Mouse (Mus musculus) embryonic facial prominence, embryonic 13.5 days (tissue): ENCODE data around the gene Gm49384. TPM values are rescaled to one million over a fixed set of nuclear protein-coding genes. Genes with fewer than 3 reads are reported as not detected.

ENCODE experiments used
- ATAC-seq: fragments of 200-750 bp; cut with Nextera tagmentation; 2 replicates; pipeline ENCODE4 v1.8.0; 2017; ENCODE audit warnings: low read depth; ENCODE audit not compliant: insufficient number of reproducible peaks, insufficient read depth, low FRiP score, low TSS enrichment
- H3K27ac ChIP-seq: fragments of 300-500 bp; sonication (generic); 2 replicates; pipeline ENCODE4 v1.5.1; 2015; ENCODE audit warnings: moderate library complexity, mild to moderate bottlenecking, inconsistent platforms
- H3K27me3 ChIP-seq: fragments of 300-500 bp; sonication (generic); 2 replicates; pipeline ENCODE4 v1.6.1; 2015; ENCODE audit warnings: mild to moderate bottlenecking, inconsistent platforms
- H3K36me3 ChIP-seq: fragments of 300-500 bp; sonication (generic); 2 replicates; pipeline ENCODE4 v1.6.1; 2015; ENCODE audit warnings: mild to moderate bottlenecking, inconsistent platforms
- H3K4me1 ChIP-seq: fragments of 300-500 bp; sonication (generic); 2 replicates; pipeline ENCODE4 v1.6.1; 2015; ENCODE audit warnings: inconsistent platforms
- H3K4me2 ChIP-seq: fragments of 300-500 bp; sonication (generic); 2 replicates; pipeline ENCODE4 v1.6.1; 2015; ENCODE audit warnings: moderate library complexity, mild to moderate bottlenecking, inconsistent platforms
- H3K4me3 ChIP-seq: fragments of 300-500 bp; sonication (generic); 2 replicates; pipeline ENCODE4 v1.5.1; 2015; ENCODE audit warnings: mild to moderate bottlenecking, inconsistent platforms
- H3K9ac ChIP-seq: fragments of 300-500 bp; sonication (generic); 2 replicates; pipeline ENCODE4 v1.6.1; 2015; ENCODE audit warnings: mild to moderate bottlenecking, inconsistent platforms
- H3K9me3 ChIP-seq: fragments of 300-500 bp; sonication (generic); 2 replicates; pipeline ENCODE4 v1.6.1; 2016; ENCODE audit warnings: inconsistent platforms
- WGBS: fragments of 180-500 bp; shearing (Covaris S2); methylation state at CpG from one replicate; pipeline ENCODE4 v1.1.7; 2015; ENCODE audit warnings: mixed read lengths; 5-methylcytosine and 5-hydroxymethylcytosine counted together
- polyA plus RNA-seq: library from polyadenylated mRNA; unstranded; fragments of >200 nt; fragmentation: Nextera tagmentation; extraction: Ambion mirVana; gene quantifications from 2 replicates; pipeline ENCODE4 v1.2.1, GENCODE M21; 2015

Gm49384 gene
- polyA plus RNA-seq, 1 experiment from 2014 or later, result 33.9 TPM

- H3K9ac ChIP-seq, result peak overlapping the region; percentile 32; the same call in 1 of the 2 replicates
- no peaks in the 10 kb centered on the region for H3K9me3 ChIP-seq
- H3K4me2 ChIP-seq, result no peak overlapping the region
- no peaks in the 10 kb centered on the region for H3K4me1 ChIP-seq
- no peak overlapping the region for H3K27ac ChIP-seq
- ATAC-seq, result no peak
- H3K4me3 ChIP-seq, result no peak overlapping the region
- WGBS, result 91% methylated on average over 19 of the region's 19 CpGs
- H3K36me3 ChIP-seq, result peaks cover 76% of the 10 kb centered on the region
- no peaks in the 10 kb centered on the region for H3K27me3 ChIP-seq
Observed at GRCm38 (mm10) chr12:69220613-69221277, 16.7 kb upstream of the Gm49384 start.

- no peaks in the 10 kb centered on the region for H3K9me3 ChIP-seq
- no peak overlapping the region for H3K4me3 ChIP-seq
- H3K36me3 ChIP-seq, result peaks cover 85% of the 10 kb centered on the region
- H3K4me2 ChIP-seq, result no peak overlapping the region
- no peak overlapping the region for H3K9ac ChIP-seq
- WGBS, result 95% methylated on average over 7 of the region's 7 CpGs
- H3K27ac ChIP-seq, result no peak overlapping the region
- no peaks in the 10 kb centered on the region for H3K4me1 ChIP-seq
- no peaks in the 10 kb centered on the region for H3K27me3 ChIP-seq
- no peak for ATAC-seq
Observed at GRCm38 (mm10) chr12:69216587-69216986, 12.5 kb upstream of the Gm49384 start.

GRCm38 (mm10) chr12:69215000-69215785 is 11.1 kb upstream of the Gm49384 start:
- Histone ChIP-seq H3K27ac (no peak overlapping the region), H3K4me3 (no peak overlapping the region), H3K9ac (no peak overlapping the region), H3K4me2 (no peak overlapping the region), H3K9me3 (no peaks in the 10 kb centered on the region), H3K27me3 (no peaks in the 10 kb centered on the region), H3K36me3 (peaks cover 78% of the 10 kb centered on the region), H3K4me1 (no peaks in the 10 kb centered on the region)
- 87% methylated on average over 3 of the region's 3 CpGs for WGBS
- ATAC-seq, result no peak

- Histone ChIP-seq H3K9me3 (no peaks in the 10 kb centered on the region), H3K27ac (no peak overlapping the region; the same call in 1 of the 2 replicates), H3K4me3 (no peak overlapping the region), H3K4me2 (no peak overlapping the region), H3K9ac (no peak overlapping the region), H3K27me3 (no peaks in the 10 kb centered on the region), H3K4me1 (no peaks in the 10 kb centered on the region), H3K36me3 (peaks cover 79% of the 10 kb centered on the region)
- no peak for ATAC-seq
- WGBS, result 94% methylated on average over 7 of the region's 7 CpGs
Observed at GRCm38 (mm10) chr12:69214393-69214792, 10.3 kb upstream of the Gm49384 start.

GRCm38 (mm10) chr12:69213186-69213777 is 9.2 kb upstream of the Gm49384 start:
- ATAC-seq, result no peak
- 93% methylated on average over 13 of the region's 13 CpGs for whole genome bisulfite sequencing

GRCm38 (mm10) chr12:69211057-69211456 is 7.0 kb upstream of the Gm49384 start:
- H3K4me3 ChIP-seq, result no peak overlapping the region
- peaks cover 76% of the 10 kb centered on the region for H3K36me3 ChIP-seq
- no peak overlapping the region for H3K9ac ChIP-seq
- ATAC-seq, result no peak
- H3K27me3 ChIP-seq, result no peaks in the 10 kb centered on the region
- H3K4me1 ChIP-seq, result no peaks in the 10 kb centered on the region
- H3K4me2 ChIP-seq, result no peak overlapping the region
- no peaks in the 10 kb centered on the region for H3K9me3 ChIP-seq
- no peak overlapping the region for H3K27ac ChIP-seq
- 80% methylated on average over 5 of the region's 5 CpGs for WGBS

More at GRCm38 (mm10) chr12:69213186-69213777, 9.2 kb upstream of the Gm49384 start:
- Histone ChIP-seq H3K27ac (no peak overlapping the region), H3K9ac (no peak overlapping the region), H3K4me1 (no peaks in the 10 kb centered on the region), H3K27me3 (no peaks in the 10 kb centered on the region), H3K9me3 (no peaks in the 10 kb centered on the region), H3K4me3 (no peak overlapping the region), H3K36me3 (peaks cover 77% of the 10 kb centered on the region), H3K4me2 (no peak overlapping the region)

- H3K27me3 ChIP-seq, result no peaks in the 10 kb centered on the region
- H3K27ac ChIP-seq, result peak overlapping the region; percentile 55
- H3K4me2 ChIP-seq, result no peak overlapping the region
- ATAC-seq, result peak; percentile 68
- H3K9ac ChIP-seq, result no peak overlapping the region
- no peaks in the 10 kb centered on the region for H3K9me3 ChIP-seq
- H3K4me3 ChIP-seq, result no peak overlapping the region
- WGBS, result 83% methylated on average over 18 of the region's 18 CpGs
- H3K4me1 ChIP-seq, result no peaks in the 10 kb centered on the region
- peaks cover 71% of the 10 kb centered on the region for H3K36me3 ChIP-seq
Observed at GRCm38 (mm10) chr12:69210056-69210979, 6.3 kb upstream of the Gm49384 start.

GRCm38 (mm10) chr12:69208520-69208919 is 4.5 kb upstream of the Gm49384 start:
- WGBS, result 88% methylated on average over 2 of the region's 2 CpGs
- Histone ChIP-seq H3K9ac (no peak overlapping the region), H3K27ac (no peak overlapping the region), H3K27me3 (no peaks in the 10 kb centered on the region), H3K4me1 (no peaks in the 10 kb centered on the region), H3K9me3 (no peaks in the 10 kb centered on the region), H3K36me3 (peaks cover 62% of the 10 kb centered on the region), H3K4me2 (no peak overlapping the region), H3K4me3 (no peak overlapping the region)
- no peak for ATAC-seq

GRCm38 (mm10) chr12:69207926-69208325 is 3.9 kb upstream of the Gm49384 start:
- Histone ChIP-seq H3K27ac (no peak overlapping the region), H3K36me3 (peaks cover 61% of the 10 kb centered on the region), H3K4me3 (no peak overlapping the region), H3K9ac (no peak overlapping the region), H3K4me1 (no peaks in the 10 kb centered on the region), H3K9me3 (no peaks in the 10 kb centered on the region), H3K4me2 (no peak overlapping the region), H3K27me3 (no peaks in the 10 kb centered on the region)
- no peak for ATAC-seq
- whole genome bisulfite sequencing, result 95% methylated on average over 7 of the region's 7 CpGs

GRCm38 (mm10) chr12:69207396-69207795 is 3.3 kb upstream of the Gm49384 start:
- Histone ChIP-seq H3K27ac (no peak overlapping the region), H3K4me1 (no peaks in the 10 kb centered on the region), H3K9me3 (no peaks in the 10 kb centered on the region), H3K27me3 (no peaks in the 10 kb centered on the region), H3K36me3 (peaks cover 61% of the 10 kb centered on the region), H3K4me2 (no peak overlapping the region), H3K9ac (no peak overlapping the region), H3K4me3 (no peak overlapping the region)
- ATAC-seq, result no peak
- 95% methylated on average over 8 of the region's 8 CpGs for WGBS

GRCm38 (mm10) chr12:69198985-69199384 is 5.1 kb downstream of the Gm49384 start:
- no peaks in the 10 kb centered on the region for H3K9me3 ChIP-seq
- H3K4me2 ChIP-seq, result peak overlapping the region; percentile 95
- peaks cover 22% of the 10 kb centered on the region for H3K4me1 ChIP-seq
- H3K36me3 ChIP-seq, result peaks cover 30% of the 10 kb centered on the region
- H3K4me3 ChIP-seq, result no peak overlapping the region
- no peak overlapping the region for H3K27ac ChIP-seq
- no peaks in the 10 kb centered on the region for H3K27me3 ChIP-seq
- H3K9ac ChIP-seq, result no peak overlapping the region
- no peak for ATAC-seq
